Mouse (Mus musculus): ENCODE results near the gene Calml4.

Gene Calml4

DNA sequence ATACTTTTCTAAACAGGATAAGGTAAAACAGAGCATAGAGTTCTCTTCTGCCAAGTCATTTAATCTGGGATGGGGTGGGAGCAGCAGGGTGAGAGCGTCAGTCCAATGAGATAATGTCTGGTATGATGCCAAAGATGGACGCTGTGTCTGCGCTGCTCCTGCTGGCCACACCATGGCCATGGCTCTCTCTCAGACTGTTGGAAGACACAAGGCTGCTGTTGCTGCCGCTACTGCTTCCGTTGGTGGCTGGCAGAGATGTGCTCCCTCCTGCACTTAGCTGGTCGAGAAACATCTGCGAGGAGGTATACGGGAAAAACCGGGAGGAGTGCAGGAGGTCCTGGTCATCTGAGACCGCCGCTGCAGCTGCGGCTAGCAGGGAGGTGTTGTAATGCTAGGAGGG is 24.0 kb downstream of the Calml4 start:
- in situ Hi-C loops (cut with MboI, MseI): no loop called here

DNA sequence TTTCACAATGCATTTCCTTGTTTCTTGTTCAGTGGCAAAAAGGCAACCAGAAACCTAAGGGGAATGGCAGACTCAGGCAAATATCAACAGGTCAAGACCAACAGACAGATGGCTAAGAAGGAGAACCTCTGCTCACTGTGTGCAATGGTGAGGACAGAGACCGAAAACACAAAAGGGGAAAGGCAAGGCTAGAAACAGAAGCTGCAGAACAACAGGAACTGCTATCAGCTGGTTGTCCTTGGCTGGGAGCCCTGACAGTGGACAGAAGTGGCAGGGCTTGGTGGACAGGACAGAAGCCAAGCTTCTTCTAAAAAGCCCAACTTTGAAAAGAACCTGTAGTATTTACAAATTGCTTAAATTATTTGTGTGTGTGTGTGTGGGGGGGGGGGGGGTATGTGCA is 36.6 kb downstream of the Calml4 start:
- in situ Hi-C loops (cut with MboI, MseI): loop anchor here in 1 of 2 experiments (5.0 kb wide), 1 partner anchor 37 kb away; the partner anchor contains the start of gene Calml4

DNA sequence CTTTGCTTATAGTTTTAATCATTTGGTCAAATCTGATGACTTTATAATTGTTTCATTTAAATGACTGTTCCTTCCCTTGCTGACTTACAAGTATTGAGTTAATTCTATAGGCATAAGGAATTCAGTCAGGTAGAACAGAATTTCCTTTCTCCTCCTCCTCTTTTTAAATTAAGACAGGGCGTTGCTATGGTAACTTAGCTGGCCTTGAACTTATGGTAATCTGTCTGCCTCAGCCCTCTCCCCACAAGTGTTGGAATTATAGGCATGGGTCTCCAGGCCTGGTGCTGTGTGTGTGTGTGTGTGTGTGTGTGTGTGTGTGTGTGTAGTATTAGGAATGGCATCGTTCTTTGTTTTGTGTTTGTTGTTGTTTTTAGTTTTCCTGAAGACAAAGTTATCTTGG is 43.9 kb downstream of the Calml4 start:
- in situ Hi-C loops (cut with MboI, MseI): no loop called here

DNA sequence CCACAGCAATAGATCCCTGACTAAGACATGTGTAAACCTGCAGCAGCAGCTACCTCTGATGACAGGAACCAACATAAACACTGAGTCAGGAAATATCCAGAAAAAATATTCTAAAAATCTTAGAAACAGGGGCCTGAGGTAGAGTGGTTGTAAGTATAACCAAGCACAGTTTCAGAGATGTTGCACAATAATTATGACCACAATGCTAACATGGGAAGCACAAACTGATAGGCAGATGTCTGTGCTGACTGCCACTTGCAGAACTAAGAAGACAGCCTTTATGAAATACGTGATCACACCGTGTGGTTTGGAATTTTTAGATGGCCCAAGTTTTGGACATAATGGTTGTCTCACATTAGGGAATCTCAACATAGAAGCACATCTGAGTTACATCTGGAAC is 46.0 kb downstream of the Calml4 start:
- in situ Hi-C loops (cut with MboI, MseI): no loop called here

DNA sequence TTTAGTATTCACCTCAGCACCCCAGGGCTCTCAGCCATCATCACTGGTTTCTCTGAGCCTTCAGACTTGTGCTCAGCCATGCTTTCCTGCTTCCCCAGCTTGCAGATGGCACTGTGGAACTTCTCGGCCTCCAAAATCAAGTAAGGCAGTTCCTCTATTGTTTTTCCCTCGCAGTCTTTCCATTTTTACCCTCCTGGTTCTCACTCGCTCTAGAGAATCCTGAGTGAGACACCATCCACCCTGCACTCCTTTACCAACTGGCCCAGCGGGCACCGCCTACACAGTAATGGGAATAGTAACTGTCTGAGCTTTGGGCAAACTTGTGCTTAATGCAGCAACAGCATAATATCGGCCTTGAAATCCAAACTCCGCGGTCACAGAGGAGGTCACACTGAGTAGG is 47.2 kb downstream of the Calml4 start:
- in situ Hi-C loops (cut with MboI, MseI): no loop called here

DNA sequence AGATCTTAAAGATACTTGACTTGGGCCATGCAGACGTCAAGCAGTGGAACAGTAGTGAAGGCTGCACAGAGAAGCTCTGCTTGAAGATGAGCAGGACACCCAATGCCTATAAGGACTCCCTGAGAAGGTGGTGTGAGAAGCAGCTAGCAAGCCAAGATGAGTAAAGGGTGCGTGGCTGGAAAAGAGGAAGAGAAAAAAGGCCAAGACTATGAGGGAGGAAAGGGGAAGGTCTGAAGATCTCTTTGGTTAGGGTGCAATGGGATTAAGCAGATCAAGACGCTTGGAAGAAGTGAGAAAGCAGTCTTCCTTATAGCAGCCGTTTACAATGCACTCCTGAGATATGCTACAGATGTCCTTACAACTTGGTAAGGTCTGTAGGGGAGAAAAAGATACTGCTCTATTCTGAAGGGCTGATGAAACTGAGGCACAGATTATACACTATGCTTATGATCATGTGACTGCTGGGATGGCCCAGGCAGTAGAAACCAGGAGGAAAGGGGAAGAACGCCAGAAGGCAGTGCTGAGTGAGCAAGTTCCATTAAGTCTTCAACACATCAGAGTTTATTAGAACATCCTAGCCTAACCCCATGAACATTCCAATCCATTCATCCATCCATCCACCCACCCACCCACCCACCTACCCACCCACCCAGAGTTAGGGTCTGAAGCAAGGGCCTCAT is 55.6 kb downstream of the Calml4 start:
- in situ Hi-C loops (cut with MboI, MseI): no loop called here

DNA sequence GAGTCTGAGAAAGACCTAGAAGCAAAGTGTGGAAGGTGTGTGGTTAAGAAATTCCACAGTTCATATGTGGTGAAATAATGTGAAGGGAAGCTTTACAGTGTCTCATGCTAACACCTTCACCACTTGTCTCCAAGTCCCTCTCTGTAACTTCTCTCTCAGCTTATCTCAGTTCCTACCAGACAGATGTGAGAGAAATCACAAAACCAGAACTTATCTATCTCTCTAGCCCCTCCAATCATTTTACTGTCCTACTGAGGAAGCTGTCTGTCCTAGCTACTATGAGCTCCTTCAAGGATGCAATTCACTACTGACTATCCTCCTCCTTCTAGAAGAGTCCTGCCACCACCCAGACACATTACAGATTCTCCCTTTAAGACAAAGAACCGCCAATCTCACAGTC is 59.2 kb downstream of the Calml4 start:
- in situ Hi-C loops (cut with MboI, MseI): no loop called here

DNA sequence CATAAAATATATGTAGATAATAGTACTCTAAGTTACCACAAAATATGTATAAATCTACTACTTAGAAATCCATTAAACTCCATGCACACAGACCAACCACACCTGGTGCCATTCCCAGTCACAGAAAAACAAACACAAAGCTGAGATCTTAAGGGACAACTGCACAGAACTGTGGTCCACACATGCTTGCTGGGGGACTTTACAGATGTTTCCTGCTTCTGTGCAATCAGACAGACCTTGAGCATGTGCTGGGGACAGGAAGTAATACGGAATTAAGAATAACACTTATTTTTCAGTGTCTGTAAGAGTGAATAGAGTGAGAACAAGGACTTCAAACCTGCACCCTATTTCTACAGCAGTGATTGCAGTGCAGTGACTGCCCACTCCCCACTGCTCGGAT is 63.0 kb downstream of the Calml4 start:
- in situ Hi-C loops (cut with MboI, MseI): no loop called here

DNA sequence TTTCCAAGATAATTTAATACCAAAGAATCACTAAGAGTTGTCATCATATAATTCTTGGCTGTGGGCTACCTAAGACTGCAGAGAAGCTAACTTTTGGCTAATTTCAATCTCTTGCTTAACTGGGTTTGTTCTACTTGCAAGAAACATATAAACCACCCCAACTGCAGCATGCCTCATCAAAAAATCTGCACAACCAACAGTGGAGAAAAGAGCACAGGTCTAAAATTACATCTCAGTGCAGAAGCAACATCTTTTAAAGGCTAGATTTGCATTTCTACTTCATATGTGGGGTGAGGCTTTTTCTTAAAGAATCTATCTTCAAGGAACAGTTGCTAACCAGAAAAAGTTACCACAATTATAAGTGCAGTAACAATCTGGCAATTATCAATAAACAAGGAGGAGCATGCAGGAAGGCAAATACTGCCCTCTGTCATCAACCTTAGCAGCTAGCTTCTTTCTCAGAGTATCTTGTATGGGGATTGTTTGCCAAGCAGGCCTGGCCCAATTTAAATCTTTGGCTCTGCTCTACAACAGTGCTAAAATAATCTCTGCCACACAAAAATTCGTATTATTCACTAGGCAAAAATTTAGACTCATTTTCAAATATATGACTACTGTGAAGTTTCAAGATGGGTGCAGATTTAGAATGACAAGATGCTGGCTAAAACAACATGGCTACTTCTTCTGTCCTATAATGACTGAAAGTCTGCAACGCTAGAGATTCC is 67.2 kb downstream of the Calml4 start:
- in situ Hi-C loops (cut with MboI, MseI): no loop called here

Data from T-helper 17 cell (primary cell).